Mouse (Mus musculus) layer of hippocampus, postnatal 25 days (tissue): ENCODE data around the gene Gm10964. TPM values are rescaled to one million over a fixed set of nuclear protein-coding genes. Genes with fewer than 3 reads are reported as not detected.

Experiments
- DNase-seq, 2 experiments: peaks; one replicate each; pipeline ENCODE4 v3.0.0; 2022; ENCODE audit warnings: mixed read lengths in 2 of 2, low spot score in 1 of 2; ENCODE audit errors: extremely low spot score in 1 of 2
- total RNA-seq, 2 experiments: library from RNA; stranded (reverse); gene quantifications; 2 replicates each; pipeline ENCODE4 v1.2.3; 2021

Gene Gm10964
- total RNA-seq, 2 experiments from 2014 or later, result not detected

DNA sequence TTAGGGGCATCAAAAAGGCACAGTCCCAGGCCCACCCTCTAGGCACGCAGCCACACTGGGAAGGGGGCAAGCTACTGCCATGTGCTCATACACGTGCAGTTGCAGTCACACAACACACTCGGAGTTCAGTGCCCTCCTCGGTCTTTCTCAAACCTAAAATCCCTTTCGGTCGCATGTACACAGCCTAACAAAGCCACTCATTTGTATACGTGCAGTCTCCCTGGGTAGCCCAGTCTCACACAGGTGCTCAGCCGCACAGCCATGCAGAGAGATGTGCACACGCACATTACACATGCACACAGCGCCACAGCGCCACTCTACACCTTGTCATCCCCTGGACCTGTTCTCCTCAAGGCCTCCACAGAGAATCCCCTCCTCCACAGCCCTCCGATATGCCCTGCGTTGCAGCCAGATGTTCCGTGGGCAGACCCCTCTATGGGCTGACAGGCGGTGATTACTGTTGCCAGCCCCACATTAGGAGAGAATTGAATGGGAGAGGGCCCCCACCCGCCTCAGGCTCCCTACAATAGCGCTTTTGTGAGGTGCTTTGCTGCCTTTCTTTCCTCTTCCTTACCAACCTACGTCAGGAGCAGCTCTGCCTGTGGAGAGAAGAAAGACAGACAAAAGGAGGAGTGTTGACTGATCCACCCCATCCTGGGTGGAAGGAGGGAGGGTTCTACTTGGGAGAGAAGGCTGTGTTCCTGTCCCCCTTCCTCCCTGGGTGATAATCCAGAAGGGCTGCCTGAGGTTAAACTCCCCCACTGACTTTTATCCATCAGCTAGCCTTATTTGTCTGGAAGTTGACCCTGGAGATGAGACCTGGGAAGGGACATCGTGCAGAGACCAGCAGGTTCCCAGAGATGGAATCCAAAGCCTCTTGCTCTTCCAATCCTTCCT, 5.1 kb upstream of the Gm10964 start:
- DNase-seq, result no peak

- no peak for DNase-seq
Observed at GRCm38 (mm10) chr3:103734696-103735519, 4.3 kb upstream of the Gm10964 start.

GRCm38 (mm10) chr3:103735776-103736600, 3.2 kb upstream of the Gm10964 start:
- DNase-seq, result no peak

DNA sequence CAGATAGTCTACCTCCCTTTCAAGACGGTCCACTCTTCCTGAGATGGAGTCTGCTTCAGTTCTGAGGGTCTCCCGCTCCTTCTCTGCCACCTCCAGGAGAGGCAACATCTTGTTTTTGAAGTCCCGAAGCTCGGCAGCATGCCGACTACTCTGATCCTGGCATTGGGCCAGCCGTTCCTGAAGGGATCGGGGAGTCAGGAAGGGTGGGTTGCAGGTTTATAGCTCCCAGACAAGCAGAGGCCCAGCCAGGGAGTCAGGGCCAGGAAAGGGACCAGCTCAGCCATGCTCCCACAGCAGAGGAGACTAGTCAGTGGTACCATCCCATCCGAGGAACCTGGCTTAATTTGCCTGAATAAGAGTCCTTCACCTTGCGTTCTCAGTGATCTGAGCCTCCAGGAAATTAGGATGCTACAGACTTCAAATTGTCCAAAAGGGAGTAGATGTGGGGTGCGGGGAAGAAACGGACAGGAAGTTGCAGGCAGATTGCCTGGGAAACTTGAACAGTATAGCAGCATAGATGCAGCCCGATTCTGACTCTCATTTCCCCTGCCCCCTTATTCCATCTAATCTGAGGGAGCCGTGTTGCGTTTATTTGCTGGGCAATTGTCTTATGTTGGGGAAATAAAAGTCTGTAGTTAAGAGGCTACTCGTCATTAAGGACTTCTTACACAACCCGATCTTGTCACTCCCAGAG, 2.0 kb upstream of the Gm10964 start:
- DNase-seq, result no peak

- DNase-seq, result peak; percentile 80 to 99
Observed at GRCm38 (mm10) chr3:103737778-103738571, 1.2 kb upstream of the Gm10964 start, which contains the start of gene Olfml3. Gene Olfml3 (minus strand): TSS chr3:103738001.

DNA sequence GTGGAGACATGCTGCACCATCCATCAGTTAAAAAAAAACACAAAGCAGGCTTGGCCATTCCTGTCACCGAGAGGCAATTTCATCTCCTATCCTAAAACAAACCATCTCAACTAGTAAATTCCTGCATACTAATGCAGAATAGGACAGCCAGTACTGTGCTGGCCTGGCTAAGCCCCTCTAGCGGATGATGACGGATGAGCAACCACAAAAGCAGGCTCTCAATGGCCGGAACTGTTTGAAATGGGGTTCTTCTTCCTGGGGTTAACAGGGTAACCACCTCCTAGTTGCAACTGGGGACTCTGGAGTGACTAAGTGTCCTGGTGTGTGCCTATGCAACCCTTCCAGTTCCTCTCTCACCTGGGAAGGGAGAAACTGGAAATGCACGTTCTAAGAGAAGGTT, 1.2 kb downstream of the Gm10964 start:
- DNase-seq, result no peak

- no peak for DNase-seq
Observed at GRCm38 (mm10) chr3:103743208-103743607, 4.0 kb downstream of the Gm10964 start.

DNA sequence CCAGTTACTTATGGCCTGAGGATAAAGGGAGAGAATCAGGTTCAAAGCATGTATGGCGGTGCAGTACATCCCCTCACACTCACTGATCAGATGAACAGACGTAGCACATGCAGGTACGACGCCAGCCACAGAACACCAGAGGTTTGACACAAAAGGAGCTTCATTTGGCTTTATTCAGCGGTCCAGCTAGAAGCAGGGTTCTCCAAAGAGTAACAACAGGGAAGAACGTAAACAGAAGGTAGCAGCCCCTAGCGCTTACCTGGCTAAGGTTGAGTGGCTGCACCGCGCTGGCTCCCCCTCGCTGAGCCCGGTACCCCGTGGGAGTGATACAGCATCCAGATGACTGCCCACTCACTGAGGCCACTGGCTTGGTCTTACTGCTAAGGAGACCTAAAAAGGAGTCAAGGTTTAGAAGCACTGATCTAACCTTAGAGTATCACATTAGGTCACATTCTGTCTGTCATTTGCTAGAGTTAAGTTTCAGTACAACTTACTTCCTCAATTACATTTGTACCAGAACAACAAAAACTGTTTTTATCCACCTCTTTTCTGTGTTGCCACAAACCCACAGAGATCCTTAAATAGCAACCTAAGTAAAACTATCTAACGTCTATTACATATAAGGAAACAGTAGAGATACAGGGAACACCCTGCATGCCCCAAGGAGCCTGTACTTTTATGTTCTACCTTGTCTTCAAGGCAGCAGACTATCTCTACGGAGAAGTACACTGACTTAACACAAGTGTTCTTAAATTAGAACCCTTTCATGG, 6.0 kb downstream of the Gm10964 start:
- no peak for DNase-seq

- no peak for DNase-seq
Observed at GRCm38 (mm10) chr3:103746711-103747110, 7.5 kb downstream of the Gm10964 start.

DNA sequence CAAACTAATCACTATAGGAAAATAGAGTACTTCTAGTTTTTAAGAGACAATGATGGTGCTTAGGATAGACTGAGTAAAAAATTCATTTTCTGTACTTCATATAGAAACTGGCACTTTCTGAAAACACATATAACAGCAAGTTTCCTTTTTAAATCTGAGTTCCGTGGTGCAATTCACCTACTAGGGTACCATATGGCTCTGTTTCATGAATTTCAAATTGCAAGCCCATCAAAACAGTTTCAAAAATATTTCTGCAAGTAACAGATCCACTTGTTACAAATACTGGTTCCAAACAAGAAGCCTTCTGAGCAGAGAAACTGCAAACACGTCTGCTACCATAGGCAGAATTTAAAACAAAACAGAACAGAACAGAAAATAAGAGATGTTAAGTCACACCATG, 12.4 kb downstream of the Gm10964 start:
- DNase-seq, result no peak

DNA sequence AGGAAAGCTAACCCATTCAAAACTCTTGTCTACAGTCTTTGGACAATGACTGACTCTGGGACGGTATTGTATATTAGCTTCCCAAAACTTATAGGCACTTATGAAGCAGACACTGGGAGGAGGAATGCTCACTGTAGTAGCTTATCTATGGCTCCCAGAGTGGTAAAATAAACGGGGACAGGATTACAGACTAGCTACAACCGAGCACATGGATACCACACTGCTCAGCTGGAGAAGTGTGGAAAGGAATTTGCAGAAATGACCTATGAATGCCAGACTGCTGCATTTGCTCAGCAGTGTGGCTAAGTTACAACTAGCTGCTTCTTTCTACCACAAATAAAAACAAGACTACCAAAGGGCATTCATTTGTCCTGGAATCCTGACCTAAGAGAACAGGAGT, 16.2 kb downstream of the Gm10964 start:
- DNase-seq, result no peak

GRCm38 (mm10) chr3:103756920-103757319, 17.8 kb downstream of the Gm10964 start:
- DNase-seq, result no peak

DNA sequence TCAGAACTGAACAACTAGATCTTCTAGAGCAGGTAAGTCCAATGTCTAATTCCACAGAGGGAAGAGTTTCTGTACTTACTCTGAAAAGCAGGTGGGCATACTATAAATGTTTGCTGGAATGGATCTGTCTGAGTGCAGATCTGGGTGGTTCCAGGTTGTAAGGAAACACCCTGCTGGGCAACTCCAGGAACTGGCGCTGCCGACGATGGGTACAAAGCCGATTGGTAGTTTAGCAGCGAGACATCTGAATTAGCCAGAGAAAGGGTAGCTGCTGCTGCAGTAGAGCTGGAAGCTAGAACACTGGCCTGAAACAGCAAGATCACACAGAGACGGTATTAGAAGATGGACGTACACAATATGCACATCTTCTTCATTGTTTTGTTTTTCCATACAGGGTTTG, 19.3 kb downstream of the Gm10964 start:
- DNase-seq, result no peak

DNA sequence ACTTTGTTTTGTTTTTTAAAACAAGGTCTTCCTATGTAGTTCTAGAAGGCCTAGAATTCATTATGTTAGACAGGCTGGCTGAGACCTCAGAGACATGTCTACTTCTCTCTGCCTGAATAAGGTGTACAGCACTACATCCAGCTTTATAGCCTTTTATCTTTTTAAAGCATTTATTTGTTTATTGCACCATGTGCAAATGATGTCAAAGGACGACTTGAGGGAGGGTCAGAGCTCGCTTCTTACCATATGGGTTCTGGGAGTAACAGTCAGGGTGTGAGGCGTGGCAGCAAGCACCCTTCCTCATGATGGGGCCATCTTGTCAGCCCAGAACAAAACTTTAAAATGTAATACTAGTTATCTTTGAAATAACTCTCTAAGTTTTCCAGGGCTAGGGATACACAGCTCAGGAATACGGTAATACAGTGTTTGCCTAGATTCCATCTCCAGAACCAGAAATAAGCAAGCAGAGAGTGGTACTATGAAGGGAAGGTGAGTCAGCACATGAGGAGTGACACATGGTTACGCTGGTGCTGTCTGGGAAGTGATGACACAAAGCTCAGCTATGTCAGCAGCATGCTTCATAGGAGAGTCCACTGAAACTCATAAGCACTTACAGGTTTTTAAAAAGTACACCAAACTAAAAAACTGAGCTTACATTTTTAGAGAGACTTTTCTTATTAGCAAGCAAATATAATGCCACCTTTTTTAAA, 20.2 kb downstream of the Gm10964 start:
- no peak for DNase-seq

DNA sequence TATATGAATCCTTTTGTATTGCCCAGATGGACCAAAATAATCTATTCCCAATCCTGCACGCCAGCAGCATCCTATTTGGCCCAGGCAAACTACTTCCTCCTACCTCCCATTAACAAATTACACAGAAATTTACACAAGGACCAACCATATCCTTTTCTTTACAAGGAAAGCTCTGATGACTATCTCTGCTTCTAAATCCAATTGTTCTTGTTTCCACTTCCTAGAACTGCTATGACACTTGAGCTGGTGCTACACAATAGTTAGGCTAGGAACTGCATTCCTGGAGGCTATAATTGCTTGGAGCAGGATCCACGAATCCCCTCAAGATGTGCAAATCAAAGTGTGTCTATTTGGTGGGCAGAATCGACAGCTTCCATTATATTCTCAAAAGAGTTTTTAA, 27.6 kb downstream of the Gm10964 start:
- DNase-seq, result no peak

DNA sequence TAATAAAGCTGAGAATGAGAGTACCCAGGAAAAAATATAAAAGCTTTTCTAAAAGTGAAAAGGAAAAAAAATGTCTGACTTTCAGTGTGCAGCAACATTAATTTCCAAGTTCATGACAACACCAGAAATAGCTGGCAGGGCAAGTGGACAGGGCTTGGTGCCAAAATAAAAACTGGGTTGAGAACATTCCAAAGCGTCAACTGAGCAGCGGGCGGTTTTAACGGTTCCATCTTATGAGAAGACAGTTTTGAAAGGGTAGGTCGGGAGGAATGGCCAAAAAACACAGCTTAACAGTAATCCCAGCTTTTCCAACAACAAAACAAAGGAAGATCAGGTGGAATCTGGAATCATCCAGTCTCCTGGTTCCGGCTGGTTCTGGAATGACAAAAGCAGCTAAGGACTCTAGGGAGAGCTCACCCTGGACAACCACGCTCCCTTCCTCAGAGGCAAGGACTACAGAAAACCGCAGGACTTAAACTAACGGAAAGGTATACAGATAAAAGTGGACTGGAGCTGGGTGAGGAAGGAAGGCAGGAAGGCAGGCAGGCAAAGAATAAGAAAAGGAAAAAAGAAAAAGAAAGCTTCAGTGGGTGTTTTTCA, 32.5 kb downstream of the Gm10964 start:
- no peak for DNase-seq

- DNase-seq, result no peak
Observed at GRCm38 (mm10) chr3:103772846-103773245, 33.7 kb downstream of the Gm10964 start.
